Mouse (Mus musculus): ENCODE measurements around the gene Rbbp9.
"Not testable (repeated sequence)": the region's sequence is repeated elsewhere in the genome, so short reads cannot be mapped to it uniquely, and the experiment has no call there.

The Rbbp9 gene

DNA sequence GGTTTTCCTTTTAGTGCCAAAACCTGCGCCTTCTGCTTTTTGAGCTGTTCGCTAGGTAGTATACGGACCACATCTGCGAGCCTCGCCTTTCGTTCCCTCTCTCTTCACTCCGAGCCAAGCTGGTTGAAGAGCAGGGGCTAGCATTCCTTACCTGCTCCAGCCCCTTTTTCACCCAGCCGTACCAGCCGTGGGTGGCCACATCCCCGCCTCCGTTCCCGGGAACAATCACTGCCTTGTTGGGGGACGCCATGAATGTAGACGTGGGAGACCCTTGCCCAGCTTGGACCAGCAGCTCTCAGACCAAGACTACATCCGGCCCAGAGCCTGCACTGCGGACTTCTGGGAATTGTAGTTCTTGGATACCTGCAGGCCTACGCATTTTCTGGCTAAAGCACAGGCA is at the start of gene Rbbp9:
Gene Rbbp9 (minus strand): TSS at position 341 of the 400 bp plus-strand sequence.
- DNase-seq (ENCODE audit: low spot score) = peak; percentile 35

DNA sequence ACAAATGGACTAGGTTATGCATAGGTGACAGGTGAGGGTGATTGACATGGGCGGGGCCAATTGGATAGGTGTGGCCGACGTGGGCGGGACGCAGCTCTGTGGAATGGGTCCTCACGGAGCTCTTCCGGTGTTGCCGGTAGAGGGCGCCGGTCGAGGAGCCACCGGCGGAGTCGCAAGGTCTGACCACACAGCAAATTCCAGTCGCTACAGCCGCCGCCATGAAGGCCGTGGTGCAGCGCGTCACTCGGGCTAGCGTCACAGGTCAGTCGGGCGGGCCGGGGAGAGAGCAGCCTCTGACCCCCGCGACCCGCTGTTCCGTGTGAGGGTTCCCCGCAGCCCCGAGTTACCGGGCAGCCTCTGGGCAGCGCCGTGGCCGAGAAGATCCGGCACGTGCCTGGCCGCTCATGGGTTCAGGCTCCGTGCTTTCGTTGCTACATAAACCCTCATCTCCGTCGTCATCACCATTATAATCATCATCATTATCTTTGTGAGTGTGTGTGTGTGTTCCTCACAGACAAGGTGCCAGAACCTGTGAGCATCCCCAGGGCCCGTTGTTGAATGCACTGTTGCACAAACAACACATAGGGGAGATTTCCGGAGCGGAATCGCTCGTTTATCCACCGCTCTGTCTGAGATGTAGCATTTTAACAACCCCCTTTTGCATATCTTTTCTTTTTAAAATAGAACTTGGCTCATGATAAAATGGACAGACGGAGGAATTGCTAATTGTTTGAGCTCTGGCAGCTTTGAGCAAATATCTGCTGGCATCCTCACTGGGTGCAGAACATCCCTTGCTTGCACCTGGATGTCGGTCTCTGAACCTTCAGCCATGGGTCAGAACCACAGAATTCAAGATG is 49.4 kb upstream of the Rbbp9 start, which contains the start of gene Dtd1:
Gene Dtd1 (plus strand): TSS at position 67 of the 857 bp plus-strand sequence.
- DNase-seq (ENCODE audit: low spot score) = peak; percentile 74

DNA sequence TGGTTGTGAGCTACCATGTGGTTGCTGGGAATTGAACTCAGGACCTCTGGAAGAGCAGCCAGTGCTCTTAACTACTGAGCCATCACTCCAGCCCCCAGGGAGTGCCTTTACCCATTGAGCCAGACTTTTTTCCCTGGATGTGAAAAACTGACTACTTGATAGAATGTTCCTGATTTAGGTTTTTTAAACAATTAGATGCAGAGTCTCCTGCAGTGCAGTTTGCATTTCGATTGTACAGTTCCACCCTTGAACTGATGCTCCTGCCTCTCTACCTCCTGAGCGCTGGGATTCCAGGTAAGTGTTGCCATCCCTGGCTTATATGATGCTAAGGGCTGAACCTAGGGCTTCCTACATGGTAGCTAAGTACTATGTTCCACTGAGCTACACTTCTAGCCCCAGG is 47.3 kb upstream of the Rbbp9 start:
- DNase-seq (ENCODE audit: low spot score) = no peak

DNA sequence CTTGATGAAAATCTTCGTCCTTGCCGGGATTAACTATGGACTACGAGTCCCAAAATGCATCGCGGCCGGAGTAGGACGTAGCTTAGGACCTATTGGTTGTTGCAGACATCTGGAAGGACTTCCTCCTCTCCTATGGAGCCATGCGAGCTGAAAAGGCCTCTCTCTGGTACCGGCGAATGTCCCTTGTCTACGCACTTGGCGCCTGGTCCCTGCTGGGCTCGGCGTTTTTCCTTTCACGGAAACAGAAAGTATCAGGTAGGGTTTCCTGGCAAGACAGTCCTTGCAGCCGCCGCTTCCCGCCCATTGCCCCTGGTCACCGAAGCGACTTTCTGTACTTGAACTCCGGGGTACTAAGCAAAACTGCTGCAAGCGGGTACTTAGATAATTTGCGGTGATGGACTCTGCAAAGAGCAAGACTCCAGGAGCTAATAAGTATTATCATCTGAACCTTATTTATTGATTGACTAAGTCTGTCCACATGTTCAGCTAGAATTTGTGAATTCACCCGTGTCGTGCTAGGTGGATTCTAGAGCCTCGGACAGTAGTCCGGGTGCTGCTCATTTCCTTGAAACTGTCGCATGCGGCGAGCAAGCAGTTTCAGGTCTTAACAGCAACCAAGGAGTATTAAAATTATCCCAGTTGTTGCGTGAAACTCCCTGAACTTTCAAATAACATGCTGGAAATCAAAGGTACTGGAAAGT is 43.4 kb upstream of the Rbbp9 start, which contains the start of gene Smim26:
Gene Smim26 (plus strand): TSS at position 104 of the 701 bp plus-strand sequence.
- peak; percentile 62 for DNase-seq (ENCODE audit: low spot score)

DNA sequence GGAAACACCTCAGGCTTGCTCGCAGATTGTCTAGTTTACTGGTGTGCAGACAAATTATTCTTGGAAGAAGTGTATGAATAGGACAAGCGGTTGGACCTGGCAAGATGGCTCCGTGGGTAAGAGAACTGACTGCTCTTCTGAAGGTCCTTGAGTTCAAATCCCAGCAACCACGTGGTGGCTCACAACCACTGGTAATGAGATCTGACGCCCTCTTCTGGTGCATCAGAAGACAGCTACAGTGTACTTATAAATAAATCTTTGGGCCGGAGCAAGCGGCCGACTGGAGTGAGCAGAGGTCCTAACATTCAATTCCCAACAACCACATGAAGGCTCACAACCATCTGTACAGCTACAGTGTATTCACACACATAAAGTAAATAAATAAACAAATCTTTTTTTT is 42.4 kb upstream of the Rbbp9 start:
- not testable (repeated sequence) for DNase-seq (ENCODE audit: low spot score)

DNA sequence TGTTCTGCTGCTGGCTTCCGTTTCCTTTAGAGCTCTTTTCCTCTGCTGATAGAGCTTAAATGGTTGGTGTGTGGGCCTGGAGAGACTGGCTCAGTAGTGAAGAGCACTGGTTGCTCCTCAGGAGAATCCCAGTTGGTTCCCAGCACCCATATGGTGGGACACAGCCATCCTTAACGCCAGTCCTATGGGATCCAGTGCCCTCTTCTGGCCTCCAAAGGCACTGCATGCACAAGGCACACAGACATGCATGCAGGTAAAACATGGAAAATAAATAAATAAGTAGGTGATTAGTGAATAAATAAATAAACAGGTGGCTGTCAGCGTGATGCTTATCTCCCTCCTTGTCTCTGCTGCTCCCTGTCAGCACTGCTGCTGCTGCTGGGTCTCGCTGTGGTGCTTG is 38.1 kb upstream of the Rbbp9 start:
- no peak for DNase-seq (ENCODE audit: low spot score)

DNA sequence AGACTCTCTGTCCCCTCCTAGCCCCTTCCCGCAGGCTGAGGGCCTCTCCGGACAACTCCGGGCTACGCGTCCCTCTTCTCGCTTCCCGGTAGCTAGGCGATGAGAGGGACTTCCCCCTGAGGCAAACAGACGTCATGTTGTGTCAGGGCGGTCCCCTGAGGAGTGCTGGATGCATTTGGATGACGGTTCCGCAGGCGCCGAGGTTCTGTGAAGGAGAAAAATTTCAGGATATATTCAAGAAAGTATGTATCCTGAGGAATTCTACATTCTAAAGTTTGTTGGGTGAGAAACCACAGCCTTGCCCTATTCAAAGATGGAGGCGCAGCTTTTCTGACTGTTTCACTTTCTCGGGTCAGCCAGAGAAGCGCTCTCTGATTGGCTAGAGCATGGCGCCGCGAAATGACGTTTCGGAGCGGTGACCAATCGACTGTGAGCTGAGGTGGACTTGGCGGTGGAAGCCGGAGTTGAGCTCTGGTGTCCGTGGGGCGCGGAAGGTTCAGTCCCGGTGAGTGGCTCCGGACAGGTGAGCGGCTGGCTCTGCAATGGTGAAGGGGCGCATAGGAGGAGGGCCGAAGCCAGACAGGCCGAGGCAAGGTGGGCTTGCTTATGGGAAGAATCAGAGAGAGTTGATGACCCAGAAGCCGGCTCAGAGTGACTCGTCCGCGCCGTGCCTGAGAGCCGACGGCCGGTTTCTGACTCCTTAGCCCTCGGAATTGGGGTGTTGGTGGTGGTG is 5.3 kb upstream of the Rbbp9 start, which contains the start of gene Sec23b:
Gene Sec23b (plus strand): TSS at position 410 of the 733 bp plus-strand sequence.
- peak; percentile 93 for DNase-seq (ENCODE audit: low spot score)

DNA sequence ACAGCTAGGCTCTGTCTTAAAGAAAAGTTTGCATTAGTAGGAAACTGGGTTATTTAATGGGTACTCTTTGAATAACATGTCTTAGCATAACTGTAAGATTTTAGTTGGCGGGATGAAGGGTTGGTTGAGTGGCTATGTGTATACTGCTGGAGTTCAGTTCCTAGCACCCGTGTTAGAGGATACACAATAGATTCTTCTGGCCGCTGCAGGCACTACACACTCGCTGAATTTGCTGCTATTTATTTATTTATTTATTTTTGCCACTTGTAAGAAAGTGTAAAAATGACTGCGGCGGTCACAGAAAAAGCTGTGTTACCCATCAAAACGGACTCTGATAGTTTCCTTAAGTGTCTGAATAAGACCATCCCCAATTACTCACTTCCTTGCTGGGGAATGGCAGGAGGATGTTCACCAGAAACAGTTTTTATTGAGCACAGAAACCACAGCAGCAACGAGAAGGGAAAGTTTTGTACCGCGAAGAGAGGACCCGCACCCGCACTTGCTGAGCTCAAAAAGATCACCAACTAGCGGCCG is 4.7 kb upstream of the Rbbp9 start:
- DNase-seq (ENCODE audit: low spot score) = no peak

DNA sequence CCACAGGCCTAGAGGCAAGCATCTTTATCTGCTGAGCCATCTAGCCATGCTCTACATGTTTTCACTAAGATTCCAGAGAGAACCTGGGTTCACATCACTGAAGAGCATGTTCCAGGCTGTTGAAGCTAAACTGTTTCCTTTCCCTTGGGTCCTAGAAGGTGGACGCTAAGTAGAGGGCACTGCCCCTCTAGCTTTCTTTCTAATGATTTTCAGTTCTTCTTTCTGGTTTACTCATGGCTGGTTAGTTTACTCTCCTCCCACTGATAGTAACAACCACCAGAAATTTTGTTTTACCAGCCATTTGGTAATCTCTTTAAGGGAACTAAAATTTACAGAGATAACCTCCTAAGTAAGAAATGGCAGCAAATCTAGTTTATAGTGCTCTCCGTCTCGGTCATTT is 3.2 kb upstream of the Rbbp9 start:
- DNase-seq (ENCODE audit: low spot score) = no peak

DNA sequence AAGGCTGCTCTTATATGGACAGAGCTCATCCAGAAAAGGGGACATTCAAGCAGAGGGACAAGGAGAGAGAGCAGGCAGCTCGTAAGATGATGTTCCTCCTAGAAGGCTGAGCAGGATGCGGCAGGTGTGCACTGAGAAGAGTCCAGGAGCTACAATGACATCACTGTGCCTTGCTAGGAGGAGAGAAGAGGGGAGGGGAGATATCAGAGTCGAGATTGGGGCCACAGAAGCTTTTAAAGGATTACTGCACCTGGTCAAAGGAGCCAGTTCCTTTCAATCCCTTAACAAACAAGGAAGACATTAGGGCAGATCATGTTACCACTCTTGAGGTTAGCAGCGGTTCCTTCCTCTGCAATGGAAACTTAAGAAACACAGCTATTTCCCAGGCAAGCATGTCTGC is 3.1 kb downstream of the Rbbp9 start:
- DNase-seq (ENCODE audit: low spot score) = no peak

DNA sequence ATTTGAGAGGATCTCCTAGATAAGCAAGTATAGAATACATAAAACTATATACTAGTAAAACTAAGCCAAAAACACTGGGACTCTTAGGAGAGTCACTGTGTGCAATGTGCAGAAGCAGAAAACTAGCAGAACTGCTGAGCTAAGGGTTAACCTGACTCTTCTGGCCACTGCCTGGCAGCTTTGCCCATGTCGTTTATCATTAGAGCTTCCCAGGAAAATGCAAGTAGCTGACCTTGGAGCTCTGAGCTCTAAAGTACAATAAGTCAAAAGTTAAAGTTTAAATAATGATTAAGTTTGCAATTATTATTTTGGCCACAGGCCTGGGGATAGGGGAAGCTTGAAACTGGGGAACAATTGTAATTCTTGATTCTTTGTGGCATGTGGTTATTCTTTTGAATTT is 5.2 kb downstream of the Rbbp9 start:
- DNase-seq (ENCODE audit: low spot score) = no peak

DNA sequence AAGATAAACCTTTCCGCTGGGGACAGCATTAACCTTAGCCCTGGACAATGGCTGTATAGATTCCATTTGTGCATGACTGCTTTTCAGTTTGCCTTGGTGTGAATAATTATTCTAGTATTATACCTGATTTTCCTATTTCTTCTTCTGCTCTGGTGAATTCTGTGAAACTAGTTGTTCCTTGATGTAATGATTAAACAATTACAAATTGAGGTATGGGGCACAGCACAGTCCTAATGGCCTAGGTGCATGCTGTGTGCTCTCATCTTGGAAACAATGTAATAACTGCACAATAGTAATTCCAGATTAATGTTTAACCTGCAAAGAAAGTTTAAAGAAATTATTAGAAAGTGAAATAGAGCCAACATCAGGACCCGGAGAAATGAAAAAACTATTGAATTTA is 5.6 kb downstream of the Rbbp9 start:
- no peak for DNase-seq (ENCODE audit: low spot score)

DNA sequence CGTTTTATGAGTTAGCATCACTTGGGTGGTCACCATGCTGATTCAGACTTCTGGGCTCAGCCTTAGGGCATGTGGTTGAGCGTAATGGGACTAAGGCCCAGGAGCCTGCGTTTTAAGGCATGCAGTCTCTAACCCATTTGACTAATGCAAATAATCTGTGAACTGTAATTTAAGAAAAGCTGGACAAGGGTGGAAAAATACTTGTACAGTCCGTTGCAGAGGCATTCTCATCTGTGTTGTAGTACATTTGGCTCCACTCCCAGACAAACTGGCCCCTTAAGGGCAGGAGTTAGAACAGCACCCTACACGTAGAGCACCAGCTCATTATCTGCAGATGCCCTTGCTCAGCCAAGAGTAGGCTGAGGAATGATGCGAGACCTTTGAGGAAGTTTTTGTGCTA is 6.0 kb downstream of the Rbbp9 start:
- peak; percentile 7 for DNase-seq (ENCODE audit: low spot score)

DNA sequence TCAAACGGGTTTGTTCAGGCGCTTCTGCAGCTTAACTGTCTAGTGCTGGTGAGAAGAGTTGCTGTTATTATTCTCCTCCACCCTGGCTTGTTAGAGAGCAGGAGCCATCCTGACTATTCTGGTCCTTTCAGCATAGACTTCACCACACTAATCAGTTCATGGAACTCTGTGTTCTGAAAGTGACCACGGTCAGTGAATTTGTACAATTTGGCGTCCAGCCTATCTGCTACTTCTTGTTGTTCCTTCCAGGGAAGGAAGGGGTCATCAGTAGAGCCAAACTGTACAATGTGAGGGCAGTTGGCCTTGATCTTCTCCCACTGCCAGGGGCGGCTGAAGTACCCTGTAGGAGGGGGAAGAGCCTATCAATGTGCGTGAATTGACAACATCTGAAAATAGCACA is 7.0 kb downstream of the Rbbp9 start:
- peak; percentile 13 for DNase-seq (ENCODE audit: low spot score)

DNA sequence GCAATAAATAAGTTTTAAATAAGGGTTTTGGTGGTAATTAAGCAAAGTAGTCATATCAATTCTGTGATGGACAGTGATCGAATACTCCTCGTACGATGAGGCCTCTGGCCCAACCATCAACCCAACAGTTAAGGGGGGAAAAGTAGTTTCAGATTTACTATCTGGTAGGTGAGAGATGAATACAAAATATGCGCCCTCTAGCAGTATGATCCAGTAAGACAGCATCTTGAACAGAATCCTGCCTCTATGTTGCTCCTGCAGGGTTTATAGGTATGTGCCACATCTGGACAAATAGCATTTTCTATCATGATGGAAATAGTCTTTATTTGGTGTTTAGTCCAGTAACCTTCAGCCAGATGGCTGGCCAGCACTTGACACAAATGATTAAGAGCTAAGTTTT is 9.4 kb downstream of the Rbbp9 start:
- no peak for DNase-seq (ENCODE audit: low spot score)

DNA sequence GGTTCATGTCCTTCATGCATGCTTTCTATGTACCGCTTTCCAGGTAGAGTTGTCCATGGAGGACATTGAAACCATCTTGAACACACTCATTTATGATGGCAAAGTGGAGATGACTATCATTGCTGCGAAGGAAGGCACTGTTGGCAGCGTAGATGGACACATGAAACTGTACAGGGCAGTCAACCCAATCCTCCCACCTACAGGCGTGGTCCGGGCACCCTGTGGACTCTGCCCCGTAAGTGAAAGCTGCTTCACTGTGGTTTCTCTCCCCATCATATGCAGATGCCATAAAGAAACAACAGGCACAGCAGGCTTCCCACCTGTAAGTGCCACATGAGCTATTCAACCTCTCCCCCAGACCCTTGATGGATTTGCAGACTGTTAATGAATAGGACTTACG is 13.5 kb downstream of the Rbbp9 start:
- DNase-seq (ENCODE audit: low spot score) = no peak

DNA sequence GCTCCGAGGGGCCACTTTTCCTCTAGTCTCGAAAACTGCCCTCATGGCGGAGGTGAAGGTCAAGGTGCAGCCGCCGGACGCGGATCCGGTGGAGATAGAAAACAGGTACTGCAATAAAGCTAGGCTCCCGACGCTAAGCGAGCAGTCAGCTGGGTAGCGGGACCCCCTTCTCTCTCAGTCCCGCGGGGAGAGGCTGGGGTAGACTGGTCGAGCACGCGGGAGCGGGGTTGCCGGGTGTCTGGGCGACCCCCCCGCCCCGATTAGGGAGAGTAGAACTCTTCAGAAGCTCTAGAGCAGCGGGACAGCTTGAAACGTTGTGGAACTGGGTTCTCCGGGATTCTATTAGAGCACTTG is 22.9 kb downstream of the Rbbp9 start:
- DNase-seq (ENCODE audit: low spot score) = no peak

DNA sequence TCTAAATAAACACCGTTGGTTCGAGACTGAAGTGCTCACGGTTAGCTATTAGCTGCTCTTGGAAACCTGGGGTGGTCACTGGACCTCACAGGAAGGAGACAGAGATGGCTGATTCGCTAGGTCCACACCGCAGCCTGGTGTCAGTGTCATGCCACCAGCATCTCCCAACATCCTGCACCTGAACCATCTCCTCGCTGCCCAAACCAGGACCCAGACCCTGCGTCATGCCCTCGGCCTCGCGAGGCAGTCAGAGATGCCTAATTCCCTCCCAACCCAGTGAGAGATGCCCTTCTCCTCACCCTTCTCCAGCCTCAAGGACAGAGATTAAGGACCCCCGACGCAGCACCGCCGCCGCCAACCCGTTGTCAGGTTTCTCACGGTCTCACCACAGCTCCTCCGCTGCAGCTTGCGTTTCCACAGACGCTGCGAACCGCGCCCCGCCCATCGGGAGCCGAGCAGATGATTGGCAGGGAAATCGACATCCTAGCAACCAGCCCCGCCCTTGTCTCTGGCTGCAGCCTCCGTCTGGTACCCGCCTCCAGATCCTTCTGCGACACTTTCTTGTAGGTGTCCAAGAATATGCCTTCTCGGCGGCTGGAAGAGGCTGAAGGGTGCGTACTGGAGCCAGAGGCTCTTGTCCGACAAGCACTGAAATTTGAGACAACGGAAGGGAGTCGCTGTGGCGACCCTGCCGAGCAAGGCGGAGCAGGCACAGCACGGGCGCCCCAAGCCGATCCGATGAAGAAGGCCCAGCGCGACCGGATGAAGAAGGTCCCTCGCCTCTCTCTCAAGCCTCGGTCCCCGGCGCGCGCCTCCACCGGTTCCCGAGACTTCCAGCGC is 23.5 kb downstream of the Rbbp9 start, which contains the start of the genes Dzank1 and Polr3f:
Gene Dzank1 (minus strand): TSS at position 434 of the 840 bp plus-strand sequence.
Gene Polr3f (plus strand): TSS at position 738 of the 840 bp plus-strand sequence.
- peak; percentile 95 for DNase-seq (ENCODE audit: low spot score)

DNA sequence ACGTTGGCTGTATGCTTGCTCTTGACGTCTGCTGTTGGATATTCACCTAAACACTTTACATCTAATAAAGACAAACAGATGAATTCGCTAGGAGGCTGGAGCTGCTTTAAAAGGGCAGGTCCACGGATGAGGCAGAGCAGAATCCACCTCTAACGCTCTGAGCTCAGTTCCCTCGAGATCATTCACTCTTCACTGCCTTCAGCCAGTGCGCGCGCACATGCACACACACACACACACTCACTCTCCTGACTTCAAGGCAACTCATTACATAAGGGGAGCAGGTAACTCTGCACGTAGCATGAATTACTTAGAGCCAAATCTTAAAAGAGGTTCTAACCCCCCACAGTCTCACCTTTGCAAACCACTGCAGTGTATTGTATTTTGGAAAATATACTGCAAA is 24.8 kb downstream of the Rbbp9 start:
- no peak for DNase-seq (ENCODE audit: low spot score)

DNA sequence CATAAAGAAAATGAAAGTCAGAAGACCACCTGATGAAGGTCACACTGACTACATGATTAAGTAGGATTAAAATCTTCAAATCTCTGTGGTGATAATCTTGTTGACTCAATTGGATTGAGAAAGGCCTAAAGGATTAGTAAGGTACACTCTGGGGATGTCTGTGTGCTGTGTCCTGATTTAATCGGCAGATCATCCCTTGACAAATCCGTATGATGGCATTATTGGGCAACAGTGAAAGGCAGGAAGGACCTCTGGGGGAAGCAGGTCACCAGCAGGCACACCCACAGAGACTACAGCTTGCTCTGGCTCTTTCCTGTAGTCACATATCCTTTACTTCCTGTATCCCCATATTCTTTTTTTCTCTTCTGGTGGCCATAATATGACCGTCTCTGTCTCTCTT is 30.9 kb downstream of the Rbbp9 start:
- no peak for DNase-seq (ENCODE audit: low spot score)

DNA sequence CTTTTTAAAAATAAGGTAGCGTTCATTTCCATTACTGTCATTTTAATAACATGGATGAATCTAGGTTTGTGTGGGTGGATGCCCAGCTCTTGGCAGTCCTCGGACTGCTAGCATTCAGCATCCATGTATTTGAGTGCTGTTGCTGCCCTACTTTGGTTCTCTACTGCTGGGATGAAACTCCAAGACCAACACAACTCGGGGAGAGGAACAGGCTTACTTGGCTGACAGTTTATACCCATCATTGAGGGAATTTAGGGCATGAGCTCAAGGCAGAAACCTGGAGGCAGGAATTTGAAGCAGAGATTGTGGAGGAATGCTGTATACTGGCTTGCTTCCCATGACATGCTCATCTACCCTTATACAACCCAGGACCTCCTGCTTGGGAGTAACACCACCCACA is 36.0 kb downstream of the Rbbp9 start:
- no peak for DNase-seq (ENCODE audit: low spot score)

Data from ovary, adult 18-20 months (tissue).